Mouse (Mus musculus) intestine, embryonic 14.5 days (tissue): ENCODE results near the gene Tmem72. TPM values are rescaled to one million over a fixed set of nuclear protein-coding genes. Genes with fewer than 3 reads are reported as not detected.

Source experiments
- ATAC-seq: fragments of 200-750 bp; cut with Nextera tagmentation; replicated peaks from 2 replicates; pipeline ENCODE4 v1.8.0; 2017; ENCODE audit warnings: low read depth, moderate number of reproducible peaks, moderate TSS enrichment, moderate library complexity; ENCODE audit not compliant: low FRiP score, low TSS enrichment
- DNase-seq: peaks from one replicate; pipeline ENCODE4 v3.0.0-alpha.2; 2018; ENCODE audit warnings: low spot score
- H3K27ac ChIP-seq: fragments of 300-500 bp; sonication (generic); 2 replicates; pipeline ENCODE4 v1.5.1; 2014; ENCODE audit warnings: low read depth, mild to moderate bottlenecking, control low read depth
- H3K27me3 ChIP-seq: fragments of 300-500 bp; sonication (generic); replicated peaks from 2 replicates; pipeline ENCODE4 v1.6.1; 2014; ENCODE audit warnings: low read length, control low read depth; ENCODE audit not compliant: control insufficient read depth, insufficient read depth
- H3K36me3 ChIP-seq: fragments of 300-500 bp; sonication (generic); 2 replicates; pipeline ENCODE4 v1.6.1; 2014; ENCODE audit warnings: low read length, control low read depth; ENCODE audit not compliant: control insufficient read depth, insufficient read depth
- H3K4me1 ChIP-seq: fragments of 300-500 bp; sonication (generic); replicated peaks from 2 replicates; pipeline ENCODE4 v1.6.1; 2014; ENCODE audit warnings: low read length, control low read depth, mixed read lengths; ENCODE audit not compliant: control insufficient read depth, insufficient read depth
- H3K4me2 ChIP-seq: fragments of 300-500 bp; sonication (generic); 2 replicates; pipeline ENCODE4 v1.6.1; 2014; ENCODE audit warnings: low read length
- H3K4me3 ChIP-seq: fragments of 300-500 bp; sonication (generic); 2 replicates; pipeline ENCODE4 v1.5.1; 2014; ENCODE audit warnings: low read depth, low read length, control low read depth, mixed read lengths
- H3K9ac ChIP-seq: fragments of 300-500 bp; sonication (generic); 2 replicates; pipeline ENCODE4 v1.6.1; 2014; ENCODE audit warnings: mild to moderate bottlenecking, low read length
- H3K9me3 ChIP-seq: fragments of 300-500 bp; sonication (generic); 2 replicates; pipeline ENCODE4 v1.6.1; 2016; ENCODE audit warnings: low read length, control low read depth; ENCODE audit not compliant: control insufficient read depth
- WGBS: fragments of 180-500 bp; shearing (Covaris S2); extraction: QIAGEN DNeasy Blood & Tissue Kit; methylation state at CpG from one replicate; pipeline ENCODE4 v1.1.7; 2014; 5-methylcytosine and 5-hydroxymethylcytosine counted together
- polyA plus RNA-seq: library from polyadenylated mRNA; unstranded; fragments of >200 nt; fragmentation: Nextera tagmentation; extraction: Ambion mirVana; gene quantifications from 2 replicates; pipeline ENCODE4 v1.2.1, GENCODE M21; 2014

The Tmem72 gene
- polyA plus RNA-seq, 1 experiment from 2014 or later: 0.04 TPM

DNA sequence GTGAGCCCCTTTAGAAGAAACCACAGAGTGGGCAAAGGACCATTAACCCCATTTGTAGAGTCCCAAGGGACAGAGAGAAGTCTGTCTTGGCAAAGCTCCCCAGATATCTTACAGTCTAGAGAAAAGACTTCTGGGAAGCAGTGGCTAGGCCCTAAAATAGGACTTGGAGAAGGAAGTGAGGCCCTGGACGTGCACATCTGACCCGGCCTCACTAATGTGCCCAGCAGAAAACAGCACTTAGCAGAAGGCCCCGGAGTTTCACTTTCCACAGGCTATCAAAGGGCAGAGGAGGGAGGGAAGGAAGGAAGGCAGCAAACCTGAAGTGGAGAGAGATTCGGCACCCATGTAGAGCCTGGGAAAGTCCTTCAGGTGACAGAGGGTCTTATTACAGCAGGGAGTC is 2.2 kb upstream of the Tmem72 start:
- DNase-seq: no peak
- Histone ChIP-seq H3K36me3 (no peaks in the 10 kb centered on the region), H3K27ac (no peak overlapping the region), H3K9me3 (no peaks in the 10 kb centered on the region), H3K4me3 (no peak overlapping the region), H3K4me2 (no peak overlapping the region), H3K27me3 (no peaks in the 10 kb centered on the region), H3K4me1 (peaks cover 5% of the 10 kb centered on the region; the same call in 1 of the 2 replicates), H3K9ac (no peak overlapping the region)
- 82% methylated on average over 4 of the region's 4 CpGs for WGBS
- ATAC-seq: no peak

DNA sequence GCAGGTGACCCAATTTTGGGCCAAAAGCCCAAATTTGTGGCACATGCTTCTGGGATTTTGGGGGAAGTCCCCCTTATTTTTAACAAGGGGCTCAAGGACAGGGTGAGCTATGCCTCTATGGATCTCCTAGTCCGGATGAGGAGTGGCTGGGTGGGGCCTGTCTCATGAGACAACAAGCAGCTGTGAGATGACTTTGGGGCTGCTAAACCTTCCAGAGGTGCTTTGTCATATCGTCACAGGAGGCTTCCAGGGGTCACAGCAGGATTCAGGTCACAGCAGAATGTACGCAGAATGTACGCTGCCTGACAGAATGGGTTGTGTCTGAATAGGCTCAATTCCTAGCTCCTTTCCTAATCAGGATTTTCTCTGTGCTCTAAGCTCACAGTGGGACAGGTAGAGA is 1.6 kb upstream of the Tmem72 start:
- H3K27me3 ChIP-seq: no peaks in the 10 kb centered on the region
- H3K27ac ChIP-seq: no peak overlapping the region
- ATAC-seq: no peak
- peaks cover 5% of the 10 kb centered on the region; the same call in 1 of the 2 replicates for H3K4me1 ChIP-seq
- 75% methylated on average over 4 of the region's 4 CpGs for WGBS
- no peaks in the 10 kb centered on the region for H3K9me3 ChIP-seq
- no peak for DNase-seq
- no peak overlapping the region for H3K4me2 ChIP-seq
- H3K4me3 ChIP-seq: no peak overlapping the region
- H3K9ac ChIP-seq: no peak overlapping the region
- no peaks in the 10 kb centered on the region for H3K36me3 ChIP-seq

GRCm38 (mm10) chr6:116717851-116718250 is 1.1 kb upstream of the Tmem72 start:
- Histone ChIP-seq H3K9me3 (no peaks in the 10 kb centered on the region), H3K27me3 (no peaks in the 10 kb centered on the region), H3K27ac (no peak overlapping the region), H3K4me2 (no peak overlapping the region), H3K36me3 (no peaks in the 10 kb centered on the region), H3K4me1 (peaks cover 5% of the 10 kb centered on the region; the same call in 1 of the 2 replicates), H3K9ac (no peak overlapping the region), H3K4me3 (no peak overlapping the region)
- no peak for DNase-seq
- 65% methylated on average over 7 of the region's 7 CpGs for WGBS
- ATAC-seq: no peak

DNA sequence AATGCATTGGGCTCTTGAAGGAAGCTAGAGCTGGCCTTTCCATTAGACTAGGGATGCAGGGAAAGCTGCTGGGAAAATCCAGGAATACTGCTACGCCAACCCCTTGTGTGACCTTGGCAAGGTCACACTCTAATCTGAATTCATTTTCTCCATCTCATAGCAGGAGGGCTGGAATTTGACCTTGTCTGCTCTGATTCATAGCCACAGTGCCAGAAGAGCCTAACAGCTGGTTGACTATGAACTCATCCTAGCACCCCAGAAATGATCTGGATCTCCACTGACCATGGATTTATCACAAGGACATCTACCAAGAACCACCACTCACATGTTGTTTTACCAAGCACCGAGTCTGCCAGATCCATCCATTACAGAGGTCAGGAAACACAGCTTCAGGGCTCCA is 1.5 kb downstream of the Tmem72 start:
- Histone ChIP-seq H3K36me3 (no peaks in the 10 kb centered on the region), H3K4me2 (no peak overlapping the region), H3K4me3 (no peak overlapping the region), H3K27ac (no peak overlapping the region), H3K27me3 (no peaks in the 10 kb centered on the region), H3K4me1 (peaks cover 5% of the 10 kb centered on the region; the same call in 1 of the 2 replicates), H3K9me3 (no peaks in the 10 kb centered on the region), H3K9ac (no peak overlapping the region)
- DNase-seq (no peak), ATAC-seq (no peak)
- 73% methylated on average over 2 of the region's 2 CpGs for WGBS

DNA sequence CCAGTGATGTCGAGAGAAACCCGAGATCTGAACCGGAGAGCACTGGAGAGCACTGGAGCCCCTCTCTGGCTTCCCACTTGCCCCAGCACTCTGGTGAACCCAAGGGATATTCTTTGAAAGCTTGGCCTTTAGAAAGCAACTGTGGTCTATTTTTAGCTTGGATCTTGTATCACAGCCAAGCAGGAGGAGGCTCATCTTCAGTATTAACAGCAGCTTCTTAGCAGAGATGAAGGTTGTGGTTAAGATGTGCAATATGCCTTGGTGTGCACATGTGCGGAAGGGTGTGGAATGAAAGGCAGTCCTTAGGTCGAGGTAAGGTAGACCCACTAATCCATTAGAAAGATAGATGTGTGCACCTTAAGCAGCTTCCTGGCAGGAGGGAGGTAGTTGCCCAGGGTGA is 2.1 kb downstream of the Tmem72 start:
- 62% methylated on average over 5 of the region's 5 CpGs for WGBS
- DNase-seq: no peak
- Histone ChIP-seq H3K9ac (no peak overlapping the region), H3K9me3 (no peaks in the 10 kb centered on the region), H3K36me3 (no peaks in the 10 kb centered on the region), H3K4me3 (no peak overlapping the region), H3K27me3 (no peaks in the 10 kb centered on the region), H3K4me1 (peaks cover 5% of the 10 kb centered on the region; the same call in 1 of the 2 replicates), H3K27ac (no peak overlapping the region), H3K4me2 (no peak overlapping the region)
- ATAC-seq: no peak

DNA sequence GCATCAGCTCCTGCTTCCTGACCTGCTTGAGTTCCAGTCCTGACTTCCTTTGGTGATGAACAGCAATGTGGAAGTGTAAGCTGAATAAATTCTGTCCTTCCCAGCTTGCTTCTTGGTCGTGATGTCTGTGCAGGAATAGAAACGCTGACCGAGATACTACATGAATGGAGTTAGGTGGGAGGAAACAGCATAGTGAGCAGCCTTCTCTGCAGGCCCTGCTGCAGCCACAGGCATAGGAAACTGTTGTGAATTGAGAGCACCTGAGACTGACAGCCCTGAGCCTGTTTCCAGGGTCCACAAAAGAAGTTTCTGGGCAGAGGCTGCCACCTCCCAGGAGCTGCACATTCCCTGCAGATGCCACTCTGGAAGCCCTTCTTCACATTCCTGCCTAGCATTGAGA is 2.7 kb downstream of the Tmem72 start:
- 76% methylated on average over 3 of the region's 3 CpGs for WGBS
- DNase-seq: no peak
- Histone ChIP-seq H3K4me1 (peaks cover 5% of the 10 kb centered on the region; the same call in 1 of the 2 replicates), H3K27me3 (no peaks in the 10 kb centered on the region), H3K36me3 (no peaks in the 10 kb centered on the region), H3K9ac (no peak overlapping the region), H3K4me2 (no peak overlapping the region), H3K27ac (no peak overlapping the region), H3K4me3 (no peak overlapping the region), H3K9me3 (no peaks in the 10 kb centered on the region)
- ATAC-seq: no peak

DNA sequence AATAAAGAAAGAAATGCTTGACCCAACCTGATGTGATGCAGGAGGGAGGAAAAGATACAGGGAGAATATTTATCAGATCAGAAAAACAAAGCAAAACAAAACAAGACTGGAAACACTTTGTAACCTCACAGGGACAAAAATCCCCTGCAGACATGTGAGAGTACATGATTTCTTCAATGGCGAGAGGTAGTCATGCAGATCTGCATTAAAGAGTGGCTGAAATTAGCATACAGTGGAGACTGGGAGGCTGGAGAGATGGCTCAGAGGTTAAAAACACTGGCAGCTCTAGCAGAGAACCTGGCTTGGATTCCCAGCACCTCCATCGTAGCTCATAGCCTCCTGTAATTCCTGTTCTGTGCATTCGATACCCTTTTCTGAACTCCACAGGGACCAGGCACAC is 4.2 kb downstream of the Tmem72 start:
- no peak for DNase-seq
- ATAC-seq: no peak
- no peaks in the 10 kb centered on the region for H3K36me3 ChIP-seq
- H3K9ac ChIP-seq: no peak overlapping the region
- no peak overlapping the region for H3K4me2 ChIP-seq
- peaks cover 5% of the 10 kb centered on the region; the same call in 1 of the 2 replicates for H3K4me1 ChIP-seq
- 89% methylated on average over 3 of the region's 3 CpGs for WGBS
- no peak overlapping the region for H3K27ac ChIP-seq
- no peaks in the 10 kb centered on the region for H3K27me3 ChIP-seq
- no peak overlapping the region for H3K4me3 ChIP-seq
- no peaks in the 10 kb centered on the region for H3K9me3 ChIP-seq

GRCm38 (mm10) chr6:116712062-116712461 is 4.7 kb downstream of the Tmem72 start:
- Histone ChIP-seq H3K36me3 (no peaks in the 10 kb centered on the region), H3K27me3 (no peaks in the 10 kb centered on the region), H3K4me2 (no peak overlapping the region), H3K4me1 (peaks cover 5% of the 10 kb centered on the region; the same call in 1 of the 2 replicates), H3K9me3 (no peaks in the 10 kb centered on the region), H3K9ac (no peak overlapping the region), H3K4me3 (no peak overlapping the region), H3K27ac (no peak overlapping the region)
- no peak for DNase-seq
- ATAC-seq: no peak
- 10% methylated on average over 5 of the region's 5 CpGs for WGBS

DNA sequence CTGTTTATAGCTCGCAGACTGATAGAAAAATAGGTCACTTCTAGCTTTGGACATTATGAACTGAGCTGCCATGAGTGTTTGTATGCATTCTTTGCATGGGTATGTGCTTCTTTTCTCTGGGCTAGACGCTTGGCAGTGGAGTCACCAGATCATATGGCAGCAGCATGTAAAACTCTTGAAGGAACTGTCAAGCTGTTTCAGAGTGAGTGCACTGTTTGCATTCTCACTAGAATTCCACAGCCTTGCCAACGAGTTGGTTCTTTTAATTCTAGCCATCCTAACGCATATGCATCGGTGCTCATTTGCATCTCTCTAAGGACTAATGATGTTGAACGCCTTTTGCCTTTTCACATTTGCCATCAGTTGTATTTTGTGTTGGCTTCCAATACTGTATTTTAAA is 12.4 kb downstream of the Tmem72 start:
- WGBS: 75% methylated on average over 6 of the region's 6 CpGs

More for the DNA sequence above, 12.4 kb downstream of the Tmem72 start:
- Histone ChIP-seq H3K27ac (no peak overlapping the region), H3K4me2 (no peak overlapping the region), H3K27me3 (no peaks in the 10 kb centered on the region), H3K9me3 (no peaks in the 10 kb centered on the region), H3K36me3 (no peaks in the 10 kb centered on the region), H3K9ac (no peak overlapping the region), H3K4me3 (no peak overlapping the region), H3K4me1 (no peaks in the 10 kb centered on the region)
- no peak for ATAC-seq
- DNase-seq: no peak
